Mouse (Mus musculus) limb, embryonic 12.5 days (tissue): ENCODE data around the gene Pla2g5. TPM values are rescaled to one million over a fixed set of nuclear protein-coding genes. Genes with fewer than 3 reads are reported as not detected.
A peak's percentile ranks its signal among the peaks of the same experiment; 100 is the strongest.

Source experiments
- ATAC-seq: fragments of 200-750 bp; cut with Nextera tagmentation; 2 replicates; pipeline ENCODE4 v1.8.0; 2017; ENCODE audit warnings: low read depth, moderate TSS enrichment; ENCODE audit not compliant: insufficient number of reproducible peaks, insufficient read depth, low FRiP score, low TSS enrichment
- H3K27ac ChIP-seq: fragments of 300-500 bp; sonication (generic); 2 replicates; pipeline ENCODE4 v1.5.1; 2016; ENCODE audit warnings: mild to moderate bottlenecking, moderate library complexity
- H3K27me3 ChIP-seq: fragments of 300-500 bp; sonication (generic); 2 replicates; pipeline ENCODE4 v1.6.1; 2016; ENCODE audit warnings: mild to moderate bottlenecking, moderate library complexity
- H3K36me3 ChIP-seq: fragments of 300-500 bp; sonication (generic); 2 replicates; pipeline ENCODE4 v1.6.1; 2016; ENCODE audit warnings: mild to moderate bottlenecking, moderate library complexity
- H3K4me1 ChIP-seq: fragments of 300-500 bp; sonication (generic); replicated peaks from 2 replicates; pipeline ENCODE4 v1.6.1; 2016
- H3K4me2 ChIP-seq: fragments of 300-500 bp; sonication (generic); 2 replicates; pipeline ENCODE4 v1.6.1; 2016; ENCODE audit warnings: mild to moderate bottlenecking, moderate library complexity
- H3K4me3 ChIP-seq: fragments of 300-500 bp; sonication (generic); replicated peaks from 2 replicates; pipeline ENCODE4 v1.5.1; 2016; ENCODE audit warnings: mild to moderate bottlenecking
- H3K9ac ChIP-seq: fragments of 300-500 bp; sonication (generic); replicated peaks from 2 replicates; pipeline ENCODE4 v1.6.1; 2016; ENCODE audit warnings: mild to moderate bottlenecking, moderate library complexity
- H3K9me3 ChIP-seq: fragments of 300-500 bp; sonication (generic); 2 replicates; pipeline ENCODE4 v1.6.1; 2016; ENCODE audit warnings: mild to moderate bottlenecking, moderate library complexity
- WGBS: fragments of 180-500 bp; shearing (Covaris S2); methylation state at CpG from one replicate; pipeline ENCODE4 v1.1.7; 2016; 5-methylcytosine and 5-hydroxymethylcytosine counted together
- polyA plus RNA-seq: library from polyadenylated mRNA; unstranded; fragments of >200 nt; fragmentation: Nextera tagmentation; extraction: Ambion mirVana; gene quantifications from 2 replicates; pipeline ENCODE4 v1.2.1, GENCODE M21; 2016

Pla2g5 gene
- polyA plus RNA-seq, 1 experiment from 2014 or later, result not detected

DNA sequence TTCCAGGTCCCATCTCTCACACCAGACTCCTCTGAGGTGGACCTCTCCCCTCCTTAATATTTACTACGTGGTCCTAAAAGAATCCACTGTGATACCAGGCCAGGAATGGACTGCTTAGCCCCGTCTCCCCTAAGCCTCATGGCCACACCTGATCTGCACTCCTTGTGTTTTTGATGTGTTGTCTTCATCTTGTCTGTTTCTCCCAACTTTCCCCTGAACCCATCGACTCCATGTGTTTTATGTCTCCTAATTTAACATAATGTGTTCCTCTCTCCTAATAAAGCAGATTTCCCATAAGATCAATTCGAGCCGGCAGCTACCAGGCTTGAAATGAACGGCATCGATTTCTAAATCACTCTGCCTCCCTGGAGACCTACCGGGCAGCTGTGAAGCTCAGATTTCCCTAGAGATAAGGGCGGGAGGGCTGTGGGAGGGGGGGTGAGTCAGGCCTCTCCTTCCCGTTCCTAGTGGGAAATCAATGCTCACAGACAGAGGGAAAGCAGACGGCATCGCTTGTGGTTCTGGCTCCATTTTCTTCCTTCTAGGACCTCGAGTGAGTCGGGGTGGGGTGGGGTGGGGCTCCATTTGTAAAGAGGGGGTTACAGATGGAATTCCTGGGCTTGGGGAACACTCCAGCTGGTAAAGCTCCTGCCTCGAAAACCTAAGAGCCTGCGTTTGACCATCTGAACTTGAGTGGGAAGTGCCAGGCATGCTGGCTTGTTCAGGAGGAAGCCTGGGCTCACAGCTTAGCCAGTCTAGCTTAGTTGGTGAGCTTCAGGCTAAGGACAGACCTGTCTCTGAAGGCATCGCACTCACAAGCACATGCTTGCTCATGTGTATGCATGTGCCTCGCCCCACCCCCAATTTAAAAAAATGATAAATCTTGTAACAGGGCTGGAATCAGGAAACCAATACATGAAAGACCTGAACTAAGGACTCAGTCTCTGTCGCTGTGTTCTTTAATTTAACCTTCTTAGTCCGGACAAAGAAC, 85.6 kb downstream of the Pla2g5 start:
- Histone ChIP-seq H3K27ac (no peak overlapping the region), H3K9me3 (no peaks in the 10 kb centered on the region), H3K9ac (no peak overlapping the region), H3K27me3 (0 out of 2 replicates have a peak, but pooled peaks cover 8% of the 10 kb centered on the region), H3K4me2 (no peak overlapping the region), H3K4me1 (peaks cover 10% of the 10 kb centered on the region), H3K4me3 (no peak overlapping the region), H3K36me3 (no peaks in the 10 kb centered on the region)
- ATAC-seq, result no peak
- 35% methylated on average over 20 of the region's 20 CpGs for WGBS

DNA sequence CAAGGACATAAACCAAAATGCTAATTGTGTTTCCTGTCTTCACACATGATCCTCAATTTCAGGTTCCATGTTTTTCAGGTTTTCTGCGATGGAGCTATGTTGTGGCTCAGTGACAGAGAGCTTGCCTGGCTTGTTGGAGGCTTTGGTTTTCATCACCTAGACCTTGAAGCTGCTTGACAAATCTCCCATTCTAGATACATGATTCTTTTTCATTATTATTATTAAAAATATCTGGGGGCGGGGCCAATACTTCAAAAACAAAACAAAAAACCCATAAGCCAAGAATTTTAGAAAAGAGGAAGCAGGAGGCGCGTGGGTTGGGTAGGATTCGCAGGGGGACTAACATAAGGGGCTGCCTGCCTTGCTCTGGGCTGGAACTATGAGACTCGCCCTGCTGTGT, 87.8 kb downstream of the Pla2g5 start, which contains the start of gene Pla2g2d:
Gene Pla2g2d, plus strand, starts transcription at position 301 of the 400 bp plus-strand sequence.
- H3K36me3 ChIP-seq, result no peaks in the 10 kb centered on the region
- H3K4me3 ChIP-seq, result no peak within 1 kb of the TSS
- H3K9me3 ChIP-seq, result no peaks in the 10 kb centered on the region
- no peak for ATAC-seq
- H3K4me1 ChIP-seq, result peaks cover 10% of the 10 kb centered on the region
- no peak within 1 kb of the TSS for H3K4me2 ChIP-seq
- H3K9ac ChIP-seq, result no peak within 1 kb of the TSS
- no peak within 1 kb of the TSS for H3K27ac ChIP-seq
- H3K27me3 ChIP-seq, result 0 out of 2 replicates have a peak, but pooled peaks cover 8% of the 10 kb centered on the region
- WGBS, result 87% methylated on average over 6 of the region's 6 CpGs

DNA sequence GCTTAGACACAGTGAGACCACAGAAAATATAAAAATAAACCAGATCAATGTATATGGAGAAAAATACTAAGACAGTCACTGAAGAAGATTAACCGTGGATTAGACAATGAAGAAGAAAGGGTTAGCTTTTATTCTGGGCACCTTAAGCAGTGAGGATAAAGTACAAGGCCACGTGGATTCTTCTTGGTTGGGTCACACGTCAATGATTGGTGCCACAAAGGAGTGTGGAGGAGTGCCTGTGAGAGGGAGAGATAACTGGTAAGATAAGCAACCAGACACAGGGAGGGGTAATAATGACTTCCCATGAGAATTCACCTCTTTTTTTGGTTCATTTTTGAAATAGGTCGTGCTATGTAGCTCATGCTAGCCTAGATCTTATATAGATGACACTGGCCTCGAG, 90.9 kb downstream of the Pla2g5 start:
- no peaks in the 10 kb centered on the region for H3K36me3 ChIP-seq
- peaks cover 2% of the 10 kb centered on the region for H3K4me1 ChIP-seq
- no peak overlapping the region for H3K27ac ChIP-seq
- no peak overlapping the region for H3K4me3 ChIP-seq
- H3K27me3 ChIP-seq, result 0 out of 2 replicates have a peak, but pooled peaks cover 5% of the 10 kb centered on the region
- no peak overlapping the region for H3K4me2 ChIP-seq
- no peak overlapping the region for H3K9ac ChIP-seq
- 81% methylated on average over 5 of the region's 5 CpGs for WGBS
- no peak for ATAC-seq
- H3K9me3 ChIP-seq, result no peaks in the 10 kb centered on the region

DNA sequence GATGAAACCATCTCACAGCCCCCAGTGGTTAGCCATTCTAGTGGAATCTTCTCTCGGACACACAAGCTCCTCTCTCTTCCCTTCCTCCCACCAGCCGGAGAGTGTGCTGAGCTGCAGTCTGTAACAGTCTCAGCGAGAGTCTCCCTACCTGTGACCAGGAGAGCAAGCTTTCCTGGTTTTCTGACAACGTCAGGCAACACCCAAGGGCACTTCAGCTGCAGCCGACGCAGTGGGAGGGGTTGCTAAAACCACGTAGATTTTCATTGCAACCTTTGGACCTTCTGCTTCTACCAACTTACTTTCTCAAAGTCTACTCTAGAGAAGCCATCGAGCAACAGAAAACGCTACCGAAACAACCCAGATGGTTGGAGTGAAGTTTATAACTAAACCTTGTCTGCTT, 91.3 kb downstream of the Pla2g5 start:
- H3K9me3 ChIP-seq, result no peaks in the 10 kb centered on the region
- H3K4me2 ChIP-seq, result no peak overlapping the region
- no peak overlapping the region for H3K27ac ChIP-seq
- H3K4me1 ChIP-seq, result no peaks in the 10 kb centered on the region
- no peak for ATAC-seq
- 0 out of 2 replicates have a peak, but pooled peaks cover 5% of the 10 kb centered on the region for H3K27me3 ChIP-seq
- no peak overlapping the region for H3K9ac ChIP-seq
- H3K36me3 ChIP-seq, result no peaks in the 10 kb centered on the region
- WGBS, result 81% methylated on average over 10 of the region's 10 CpGs
- H3K4me3 ChIP-seq, result no peak overlapping the region

DNA sequence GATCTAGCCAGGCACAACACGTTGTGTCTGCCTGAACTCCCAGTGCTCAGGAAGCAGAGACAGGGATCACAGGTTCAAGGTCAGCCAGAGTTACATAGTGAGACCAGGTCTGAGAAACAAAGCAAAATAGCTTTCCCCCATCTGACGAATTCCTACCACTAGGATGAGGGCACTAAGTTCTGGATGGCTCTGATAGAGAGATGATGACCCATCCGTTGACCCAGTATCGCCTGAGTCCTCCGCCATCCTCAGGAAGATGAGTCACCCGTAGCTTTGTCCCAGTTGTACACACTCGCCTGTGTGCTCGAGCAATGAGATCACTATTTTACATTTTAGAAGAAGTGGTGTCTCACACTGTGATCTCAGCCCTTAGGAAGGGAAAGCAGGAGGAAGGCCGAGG, 101.0 kb downstream of the Pla2g5 start:
- Histone ChIP-seq H3K4me3 (no peak overlapping the region), H3K9ac (no peak overlapping the region), H3K27ac (no peak overlapping the region), H3K36me3 (no peaks in the 10 kb centered on the region), H3K4me2 (no peak overlapping the region), H3K9me3 (no peaks in the 10 kb centered on the region), H3K4me1 (no peaks in the 10 kb centered on the region), H3K27me3 (0 out of 2 replicates have a peak, but pooled peaks cover 4% of the 10 kb centered on the region)
- 79% methylated on average over 9 of the region's 9 CpGs for WGBS
- ATAC-seq, result no peak

DNA sequence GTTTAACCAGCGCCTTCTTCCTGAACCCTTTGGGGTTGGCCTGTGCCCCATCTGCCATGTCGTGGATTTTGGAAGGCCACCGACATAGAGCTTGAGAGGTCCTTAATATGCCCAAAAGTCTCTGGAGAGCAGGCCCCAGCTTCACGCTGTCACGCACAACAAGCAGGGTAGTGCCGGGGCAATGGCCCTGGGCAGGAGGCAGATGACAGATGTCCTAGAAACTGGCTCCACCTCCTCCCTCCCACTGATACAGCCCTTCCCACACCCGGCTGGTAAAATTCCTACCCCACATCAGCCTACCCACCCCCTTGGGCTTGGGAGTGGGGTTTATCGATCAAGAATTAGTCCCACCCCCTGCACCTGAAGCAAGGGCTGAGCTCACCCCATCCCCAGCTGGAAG, 105.9 kb downstream of the Pla2g5 start, which contains the start of gene Pla2g2f:
Gene Pla2g2f, minus strand, starts transcription at position 211 of the 400 bp plus-strand sequence.
- 0 out of 2 replicates have a peak, but pooled peaks cover 4% of the 10 kb centered on the region for H3K27me3 ChIP-seq
- peaks cover 4% of the 10 kb centered on the region; the same call in 1 of the 2 replicates for H3K9me3 ChIP-seq
- no peak within 1 kb of the TSS for H3K27ac ChIP-seq
- H3K4me3 ChIP-seq, result no peak within 1 kb of the TSS
- H3K9ac ChIP-seq, result no peak within 1 kb of the TSS
- H3K4me2 ChIP-seq, result no peak within 1 kb of the TSS; the same call in 1 of the 2 replicates
- ATAC-seq, result no peak
- peaks cover 18% of the 10 kb centered on the region for H3K4me1 ChIP-seq
- H3K36me3 ChIP-seq, result no peaks in the 10 kb centered on the region
- WGBS, result 73% methylated on average over 8 of the region's 8 CpGs

DNA sequence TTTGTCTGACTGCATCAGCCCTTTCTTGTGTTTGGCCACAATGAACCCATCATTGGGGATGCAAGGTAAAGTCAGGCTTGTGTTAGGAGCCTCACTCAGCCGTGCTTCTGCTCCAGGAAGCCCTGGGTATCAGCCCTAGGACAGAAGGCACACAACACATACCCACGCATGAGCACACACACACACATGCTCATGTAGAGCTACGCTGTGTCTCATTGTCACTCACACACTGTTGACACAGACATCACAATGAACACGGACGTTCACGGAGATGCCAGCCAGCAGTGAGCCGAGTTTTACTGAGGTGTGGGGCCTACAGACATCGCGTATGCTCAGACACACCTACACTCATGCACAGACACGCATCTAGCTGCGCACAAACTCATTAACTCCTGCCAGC, 107.3 kb downstream of the Pla2g5 start:
- H3K36me3 ChIP-seq, result no peaks in the 10 kb centered on the region
- H3K4me3 ChIP-seq, result no peak overlapping the region
- no peak for ATAC-seq
- no peak overlapping the region for H3K4me2 ChIP-seq
- peaks cover 4% of the 10 kb centered on the region; the same call in 1 of the 2 replicates for H3K9me3 ChIP-seq
- no peak overlapping the region for H3K9ac ChIP-seq
- H3K4me1 ChIP-seq, result peaks cover 18% of the 10 kb centered on the region
- WGBS, result 56% methylated on average over 11 of the region's 11 CpGs
- H3K27ac ChIP-seq, result no peak overlapping the region
- H3K27me3 ChIP-seq, result 0 out of 2 replicates have a peak, but pooled peaks cover 4% of the 10 kb centered on the region

DNA sequence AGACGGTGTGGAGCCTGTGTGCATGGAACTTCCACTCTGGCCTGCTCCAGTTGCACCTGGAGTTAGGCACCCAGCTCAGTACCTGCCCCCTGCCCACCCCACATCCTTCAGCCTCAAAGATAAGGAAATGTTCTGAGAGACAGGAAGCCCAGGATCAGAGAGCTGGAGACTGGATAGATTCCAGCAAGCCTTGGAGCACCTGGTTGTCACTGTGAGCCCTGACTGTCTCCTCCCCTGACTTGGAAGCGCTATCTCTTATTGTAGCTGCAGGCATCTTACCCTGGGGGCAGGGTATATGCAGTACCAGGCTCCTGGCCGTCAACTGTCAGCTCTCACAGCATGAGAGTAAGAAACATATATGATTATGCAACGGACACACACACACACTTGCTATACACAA, 107.8 kb downstream of the Pla2g5 start:
- Histone ChIP-seq H3K9ac (0 out of 2 replicates have a peak overlapping the region, but pooled peaks have one; percentile 18), H3K27ac (no peak overlapping the region), H3K27me3 (0 out of 2 replicates have a peak, but pooled peaks cover 4% of the 10 kb centered on the region), H3K4me3 (no peak overlapping the region), H3K4me2 (no peak overlapping the region), H3K9me3 (peaks cover 4% of the 10 kb centered on the region; the same call in 1 of the 2 replicates), H3K4me1 (peaks cover 18% of the 10 kb centered on the region), H3K36me3 (no peaks in the 10 kb centered on the region)
- WGBS, result 75% methylated on average over 4 of the region's 4 CpGs
- no peak for ATAC-seq

DNA sequence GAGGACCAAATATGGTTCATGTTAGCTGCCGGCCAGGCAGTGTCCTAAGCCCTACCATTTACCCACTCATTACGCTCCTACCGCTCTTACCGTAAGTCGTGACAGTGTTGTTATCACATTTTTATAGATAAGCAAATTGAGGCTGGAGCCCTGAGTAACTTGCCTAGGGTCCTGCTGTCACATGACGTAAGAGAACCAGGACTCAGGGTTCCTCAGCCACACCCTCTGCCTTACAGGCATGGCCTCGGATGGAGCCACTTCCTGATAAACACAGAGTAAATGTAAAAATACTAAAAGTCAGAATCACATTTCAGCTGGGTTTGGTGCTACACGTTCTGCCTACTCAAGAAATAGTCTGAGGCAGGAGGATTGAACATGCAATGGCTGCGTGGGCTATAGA, 108.8 kb downstream of the Pla2g5 start:
- ATAC-seq, result no peak
- Histone ChIP-seq H3K4me1 (peaks cover 18% of the 10 kb centered on the region), H3K36me3 (no peaks in the 10 kb centered on the region), H3K9me3 (peaks cover 4% of the 10 kb centered on the region; the same call in 1 of the 2 replicates), H3K4me2 (no peak overlapping the region), H3K27me3 (0 out of 2 replicates have a peak, but pooled peaks cover 4% of the 10 kb centered on the region), H3K9ac (no peak overlapping the region), H3K4me3 (no peak overlapping the region), H3K27ac (no peak overlapping the region)
- 81% methylated on average over 9 of the region's 9 CpGs for WGBS

DNA sequence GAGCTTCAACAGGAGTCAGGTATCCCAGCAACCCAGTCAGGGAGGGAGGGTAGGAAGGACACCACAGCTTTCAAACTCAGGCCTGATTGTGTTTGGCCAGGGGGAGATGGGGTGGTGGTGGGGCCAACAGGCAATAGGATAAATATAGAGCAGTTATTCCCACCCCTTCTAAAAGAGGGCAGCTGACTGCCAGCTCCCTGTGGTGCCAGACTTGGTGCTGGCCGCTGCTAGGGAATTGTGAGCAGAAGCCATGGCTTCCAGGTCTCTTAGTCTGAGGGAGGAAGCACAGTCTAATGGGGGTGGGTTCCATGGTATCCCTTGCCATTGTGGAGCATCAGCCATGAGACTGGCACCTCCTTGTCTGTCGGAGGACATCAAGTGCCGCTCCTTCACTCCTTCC, 109.7 kb downstream of the Pla2g5 start:
- H3K27ac ChIP-seq, result no peak overlapping the region
- H3K4me1 ChIP-seq, result peaks cover 18% of the 10 kb centered on the region
- ATAC-seq, result no peak
- no peak overlapping the region for H3K4me2 ChIP-seq
- H3K27me3 ChIP-seq, result no peaks in the 10 kb centered on the region
- 85% methylated on average over 3 of the region's 3 CpGs for WGBS
- H3K36me3 ChIP-seq, result no peaks in the 10 kb centered on the region
- no peak overlapping the region for H3K4me3 ChIP-seq
- no peak overlapping the region for H3K9ac ChIP-seq
- peaks cover 4% of the 10 kb centered on the region; the same call in 1 of the 2 replicates for H3K9me3 ChIP-seq

DNA sequence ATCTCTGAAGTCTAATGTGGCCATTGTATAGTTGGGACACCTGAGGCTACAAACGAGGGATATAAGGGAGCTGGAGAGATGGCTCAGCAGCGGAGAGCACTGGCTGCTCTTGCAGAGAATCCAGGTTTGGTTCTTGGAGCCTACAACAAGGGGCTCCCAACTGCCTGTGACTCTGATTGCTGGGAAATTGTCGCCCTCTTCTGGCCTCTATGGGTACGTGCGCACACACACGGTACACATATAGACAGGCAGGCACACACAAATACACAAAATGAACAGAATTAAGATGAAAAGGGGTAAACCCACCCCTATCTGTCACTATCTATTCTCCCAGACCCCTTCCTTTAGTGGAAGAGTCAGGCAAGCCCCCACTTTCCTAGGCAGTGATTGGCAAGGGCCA, 110.7 kb downstream of the Pla2g5 start:
- Histone ChIP-seq H3K27me3 (no peaks in the 10 kb centered on the region), H3K27ac (no peak overlapping the region), H3K4me3 (no peak overlapping the region), H3K36me3 (no peaks in the 10 kb centered on the region), H3K4me1 (peaks cover 18% of the 10 kb centered on the region), H3K9ac (no peak overlapping the region), H3K9me3 (peaks cover 4% of the 10 kb centered on the region; the same call in 1 of the 2 replicates), H3K4me2 (no peak overlapping the region)
- 90% methylated on average over 6 of the region's 6 CpGs for WGBS
- ATAC-seq, result no peak
